Mouse (Mus musculus) heart, adult 2 months (tissue): Measurements from ENCODE around the gene Fam155a.

Experiments
- CTCF ChIP-seq: fragments of 200-600 bp; IDR thresholded peaks from 2 replicates; pipeline ENCODE4 v1.8.1; 2022; ENCODE audit warnings: antibody characterized with exemption, mild to moderate bottlenecking, moderate library complexity
- EP300 ChIP-seq: fragments of 200-500 bp; IDR thresholded peaks from 2 replicates; pipeline ENCODE4 v1.6.1; 2011; ENCODE audit warnings: low read depth, low read length, control low read depth; ENCODE audit not compliant: insufficient read depth

- peak; percentile 96 for TF ChIP-seq CTCF
- 0 out of 2 replicates have a peak, but pooled peaks have one; percentile 11 for TF ChIP-seq EP300
Measured at GRCm38 (mm10) chr8:9174865-9175565, 595.9 kb downstream of the Fam155a start.
